Mouse (Mus musculus): ENCODE measurements around the gene B3gnt4.

- TF ChIP-seq CTCF (IDR thresholded peaks at IDR 0.05; ENCODE audit: low read depth, low read length) (no peak), POLR2A (IDR thresholded peaks at IDR 0.05; ENCODE audit: borderline replicate concordance, low read depth, low read length) (0 out of 2 replicates have a peak, but pooled peaks have one; percentile 12)
Measured at GRCm38 (mm10) chr5:123523692-123524392, 13.6 kb downstream of the B3gnt4 start, which contains the start of gene Diablo.
